Mouse (Mus musculus) erythroid progenitor cell, adult 5-6 weeks (primary cell): ENCODE results near the gene Psph. TPM values are rescaled to one million over a fixed set of nuclear protein-coding genes. Genes with fewer than 3 reads are reported as not detected.

Source experiments
- ATAC-seq: replicated peaks from 2 replicates; pipeline ENCODE4 v1.8.0; 2016; ENCODE audit warnings: moderate number of reproducible peaks, mild to moderate bottlenecking, moderate TSS enrichment, inconsistent platforms; ENCODE audit not compliant: poor library complexity, low FRiP score, severe bottlenecking
- total RNA-seq, 2 experiments: library from RNA; stranded (forward) in 1 of 2; stranded (reverse) in 1 of 2; fragments of 150-400 nt in 1 of 2; fragments of 186-747, 209-891 nt in 1 of 2; gene quantifications; 2 replicates each; pipeline versions ENCODE4 v1.2.3 to v1.2.4; 2015 to 2017; ENCODE audit warnings: low replicate concordance in 2 of 2

Gene Psph
- total RNA-seq, 2 experiments from 2014 or later: 1.9 to 24.7 TPM

GRCm38 (mm10) chr5:129742903-129743488 lies 44.3 kb downstream of the Psph start:
- no peak for ATAC-seq

GRCm38 (mm10) chr5:129740976-129741375 lies 46.3 kb downstream of the Psph start:
- ATAC-seq: no peak

GRCm38 (mm10) chr5:129731021-129731420 lies 56.2 kb downstream of the Psph start:
- ATAC-seq: no peak

- peak; percentile 76 for ATAC-seq
Measured at GRCm38 (mm10) chr5:129730344-129730743, 56.9 kb downstream of the Psph start.

- no peak for ATAC-seq
Measured at GRCm38 (mm10) chr5:129729286-129729685, 58.0 kb downstream of the Psph start.

GRCm38 (mm10) chr5:129726784-129727183 lies 60.5 kb downstream of the Psph start:
- ATAC-seq: no peak

GRCm38 (mm10) chr5:129725774-129726392 lies 61.4 kb downstream of the Psph start:
- no peak for ATAC-seq

GRCm38 (mm10) chr5:129724834-129725773 lies 62.1 kb downstream of the Psph start, which contains the start of gene Nipsnap2:
TSS of gene Nipsnap2 (plus strand) at chr5:129725063.
- ATAC-seq: peak; percentile 80

GRCm38 (mm10) chr5:129724268-129724667 lies 63.0 kb downstream of the Psph start:
- peak; percentile 25; the same call in 1 of the 2 replicates for ATAC-seq

GRCm38 (mm10) chr5:129720176-129720575 lies 67.1 kb downstream of the Psph start:
- no peak for ATAC-seq

GRCm38 (mm10) chr5:129717016-129717415 lies 70.2 kb downstream of the Psph start:
- no peak for ATAC-seq

Other genes with a start within 250 kb of the Psph start
- not detected in 2 replicates for gene Mmp17, start 203.3 kb downstream of the Psph start, total RNA-seq (2015; ENCODE audit: low replicate concordance)
- gene Mmp17, start 203.3 kb downstream of the Psph start, total RNA-seq (2017; ENCODE audit: low replicate concordance): not detected in 2 replicates
- gene Zfp11, start 117.3 kb downstream of the Psph start, total RNA-seq (2015; ENCODE audit: low replicate concordance): 1.3 TPM in 1 of 2 replicates, not detected in the other
- gene Zfp11, start 117.3 kb downstream of the Psph start, total RNA-seq (2017; ENCODE audit: low replicate concordance): 0.08 and 0.26 TPM in 2 replicates
- gene Sept14, start 78.9 kb downstream of the Psph start, total RNA-seq (2015; ENCODE audit: low replicate concordance): not detected in 2 replicates
- gene Sept14, start 78.9 kb downstream of the Psph start, total RNA-seq (2017; ENCODE audit: low replicate concordance): not detected in 2 replicates
- gene Mrps17, start 72.0 kb downstream of the Psph start, total RNA-seq (2015; ENCODE audit: low replicate concordance): 54.9 and 95.9 TPM in 2 replicates
- 31.1 and 45.7 TPM in 2 replicates for gene Mrps17, start 72.0 kb downstream of the Psph start, total RNA-seq (2017; ENCODE audit: low replicate concordance)
- 9.7 and 13.8 TPM in 2 replicates for gene Nipsnap2, start 62.4 kb downstream of the Psph start, total RNA-seq (2015; ENCODE audit: low replicate concordance)
- gene Nipsnap2, start 62.4 kb downstream of the Psph start, total RNA-seq (2017; ENCODE audit: low replicate concordance): 1.7 and 14.9 TPM in 2 replicates
- gene Sumf2, start 59.5 kb upstream of the Psph start, total RNA-seq (2015; ENCODE audit: low replicate concordance): 1.8 and 14.7 TPM in 2 replicates
- 6.7 TPM in 1 of 2 replicates, not detected in the other for gene Sumf2, start 59.5 kb upstream of the Psph start, total RNA-seq (2017; ENCODE audit: low replicate concordance)
- gene Chchd2, start 100.0 kb upstream of the Psph start, total RNA-seq (2015; ENCODE audit: low replicate concordance): 111 and 174 TPM in 2 replicates
- gene Chchd2, start 100.0 kb upstream of the Psph start, total RNA-seq (2017; ENCODE audit: low replicate concordance): 57.6 and 102 TPM in 2 replicates
- 3.4 TPM in 1 of 2 replicates, not detected in the other for gene Zbed5, start 108.3 kb upstream of the Psph start, total RNA-seq (2015; ENCODE audit: low replicate concordance)
- 0.51 TPM in 1 of 2 replicates, not detected in the other for gene Zbed5, start 108.3 kb upstream of the Psph start, total RNA-seq (2017; ENCODE audit: low replicate concordance)
- gene Phkg1, start 111.1 kb upstream of the Psph start, total RNA-seq (2015; ENCODE audit: low replicate concordance): not detected in 2 replicates
- gene Phkg1, start 111.1 kb upstream of the Psph start, total RNA-seq (2017; ENCODE audit: low replicate concordance): 0.61 TPM in 1 of 2 replicates, not detected in the other
- gene Nupr1l, start 121.1 kb upstream of the Psph start, total RNA-seq (2015; ENCODE audit: low replicate concordance): not detected in 2 replicates
- 0.64 TPM in 1 of 2 replicates, not detected in the other for gene Nupr1l, start 121.1 kb upstream of the Psph start, total RNA-seq (2017; ENCODE audit: low replicate concordance)
- gene Vkorc1l1, start 154.5 kb upstream of the Psph start, total RNA-seq (2015; ENCODE audit: low replicate concordance): 54.4 and 69.6 TPM in 2 replicates
- 37.9 and 60.2 TPM in 2 replicates for gene Vkorc1l1, start 154.5 kb upstream of the Psph start, total RNA-seq (2017; ENCODE audit: low replicate concordance)
- 24.9 and 27.2 TPM in 2 replicates for gene Gusb, start 215.6 kb upstream of the Psph start, total RNA-seq (2015; ENCODE audit: low replicate concordance)
- gene Gusb, start 215.6 kb upstream of the Psph start, total RNA-seq (2017; ENCODE audit: low replicate concordance): 5.4 and 15.1 TPM in 2 replicates
- gene Asl, start 241.8 kb upstream of the Psph start, total RNA-seq (2015; ENCODE audit: low replicate concordance): 8.6 and 10.9 TPM in 2 replicates
- gene Asl, start 241.8 kb upstream of the Psph start, total RNA-seq (2017; ENCODE audit: low replicate concordance): 1.8 TPM in 1 of 2 replicates, not detected in the other
- gene Crcp, start 241.8 kb upstream of the Psph start, total RNA-seq (2015; ENCODE audit: low replicate concordance): 15.1 and 31.4 TPM in 2 replicates
- 17.2 and 18.1 TPM in 2 replicates for gene Crcp, start 241.8 kb upstream of the Psph start, total RNA-seq (2017; ENCODE audit: low replicate concordance)